Mouse (Mus musculus) lung, postnatal 14 days (tissue): ENCODE measurements around the gene Far1.

Source experiments
- DNase-seq: peaks from one replicate; pipeline ENCODE4 v3.0.0; 2021

Gene Far1

DNA sequence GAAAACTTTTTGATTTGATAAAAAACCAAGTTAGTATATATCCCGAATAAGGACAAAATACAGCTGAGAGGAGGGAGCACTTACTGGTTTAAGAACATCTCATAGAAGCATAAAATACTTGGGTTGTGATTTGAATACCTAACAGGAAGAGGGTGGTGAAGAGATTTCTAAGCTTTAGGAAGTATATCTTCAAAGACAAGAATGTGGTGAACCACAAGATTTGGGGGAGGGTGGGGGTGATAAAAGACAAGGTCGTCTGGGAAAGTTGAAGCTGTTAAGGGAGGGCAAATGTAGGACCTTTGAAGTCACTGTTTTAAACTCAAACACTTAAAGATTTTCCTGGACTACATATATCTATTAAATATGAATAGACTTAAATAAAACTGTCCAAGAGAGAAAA is 59.1 kb downstream of the Far1 start:
- no peak for DNase-seq

- no peak for DNase-seq
These were observed 68.5 kb downstream of the Far1 start for GRCm38 (mm10) chr7:113582111-113582510.

DNA sequence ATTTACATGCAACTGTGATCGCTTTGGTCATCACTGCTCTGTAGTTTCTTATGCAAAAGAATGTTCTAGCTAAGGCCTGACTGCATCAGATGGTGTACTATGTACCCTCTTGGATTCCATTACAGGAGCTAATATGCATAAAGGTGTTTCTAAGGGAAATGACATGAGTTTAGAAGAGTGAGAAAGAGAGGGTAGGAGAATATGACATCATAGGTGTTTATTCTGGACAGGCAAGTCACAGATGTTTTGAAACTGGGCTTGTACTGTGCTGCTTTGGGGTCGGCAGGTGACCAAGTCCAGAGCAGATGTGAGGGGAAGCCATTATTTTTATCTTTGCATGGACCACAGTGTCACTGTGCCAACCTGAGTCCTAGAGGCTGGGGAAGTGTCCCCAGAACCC is 75.6 kb downstream of the Far1 start:
- no peak for DNase-seq

DNA sequence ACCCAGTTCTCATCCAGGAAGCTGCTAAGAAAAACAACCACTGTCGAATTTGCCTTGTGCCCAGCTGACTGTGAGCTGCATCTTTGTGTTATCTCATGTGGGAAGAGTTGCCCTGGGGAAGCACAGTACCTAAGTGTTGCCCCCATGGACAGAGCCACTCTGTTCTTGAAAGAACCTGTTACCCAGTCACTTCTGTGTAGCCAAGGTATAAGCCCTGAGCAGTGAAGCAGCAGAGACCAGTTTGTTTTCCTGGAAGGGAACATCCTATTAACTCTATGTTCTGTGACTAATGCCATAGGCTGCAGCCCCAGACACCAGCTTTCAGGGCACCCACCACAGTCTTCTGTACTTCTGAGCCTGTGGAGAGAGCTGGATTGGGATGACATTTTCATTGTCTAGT is 76.7 kb downstream of the Far1 start:
- no peak for DNase-seq

DNA sequence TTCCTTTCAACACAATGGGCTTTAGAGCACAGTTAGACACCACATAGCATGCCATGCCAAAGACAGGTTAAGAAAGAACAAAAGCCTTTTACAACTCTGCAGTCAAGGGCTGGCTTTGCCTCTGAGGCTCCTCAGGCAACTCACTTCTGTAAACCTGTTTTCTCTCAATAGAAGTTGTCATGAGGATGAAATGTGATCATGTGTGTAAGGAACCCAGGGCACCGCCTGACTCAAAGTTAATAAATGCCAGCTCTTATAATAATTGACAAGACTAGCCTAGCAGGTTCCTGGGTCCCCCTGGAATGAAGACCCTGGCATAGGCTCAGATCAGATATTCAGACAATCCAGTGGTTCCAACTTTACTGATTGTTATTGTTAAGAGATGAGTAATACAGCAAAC is 77.5 kb downstream of the Far1 start:
- no peak for DNase-seq

GRCm38 (mm10) chr7:113591557-113592354 is 78.1 kb downstream of the Far1 start:
- DNase-seq = no peak

- DNase-seq = no peak
These were observed 79.1 kb downstream of the Far1 start for GRCm38 (mm10) chr7:113592696-113593095.

GRCm38 (mm10) chr7:113594363-113594762 is 80.7 kb downstream of the Far1 start:
- DNase-seq = peak; percentile 72

DNA sequence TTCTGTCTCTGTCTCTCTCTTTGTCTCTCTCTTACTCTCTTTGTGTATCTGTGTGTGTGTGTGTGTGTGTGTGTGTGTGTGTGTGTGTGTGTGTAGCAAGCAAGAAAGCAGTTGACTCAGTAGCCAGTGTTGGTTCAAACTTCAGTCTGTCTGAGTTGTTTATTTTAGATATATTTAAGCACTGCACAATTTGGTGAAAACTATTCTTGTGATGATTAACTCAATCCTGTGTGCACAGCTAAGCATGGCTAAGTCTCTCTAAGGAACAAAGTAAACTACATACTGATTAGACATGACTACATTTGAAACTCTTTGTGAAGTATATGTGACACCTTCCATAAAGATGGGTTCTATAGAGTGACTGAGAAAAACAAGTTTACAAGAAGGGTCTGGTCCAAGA is 83.6 kb downstream of the Far1 start:
- no peak for DNase-seq

DNA sequence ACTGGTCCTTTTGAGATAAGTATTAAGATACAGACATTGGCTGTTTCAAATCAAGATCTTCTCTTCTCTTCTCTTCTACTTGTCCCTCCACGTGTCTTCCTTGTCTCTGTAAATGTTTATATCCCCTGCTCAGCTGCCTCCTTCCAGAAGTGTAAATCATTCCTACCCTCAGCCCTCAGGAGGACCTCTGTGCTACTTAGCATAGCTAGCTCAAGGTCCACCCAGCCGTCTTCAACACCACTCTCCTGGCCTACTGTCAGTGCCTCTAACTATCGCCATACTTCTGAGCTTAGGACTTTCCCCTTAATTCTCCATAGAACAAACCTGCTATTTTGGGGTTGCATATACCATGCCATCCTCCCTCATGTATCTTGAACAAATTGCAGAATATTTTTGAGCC is 88.2 kb downstream of the Far1 start:
- no peak for DNase-seq

GRCm38 (mm10) chr7:113607928-113608327 is 94.3 kb downstream of the Far1 start:
- DNase-seq = no peak

DNA sequence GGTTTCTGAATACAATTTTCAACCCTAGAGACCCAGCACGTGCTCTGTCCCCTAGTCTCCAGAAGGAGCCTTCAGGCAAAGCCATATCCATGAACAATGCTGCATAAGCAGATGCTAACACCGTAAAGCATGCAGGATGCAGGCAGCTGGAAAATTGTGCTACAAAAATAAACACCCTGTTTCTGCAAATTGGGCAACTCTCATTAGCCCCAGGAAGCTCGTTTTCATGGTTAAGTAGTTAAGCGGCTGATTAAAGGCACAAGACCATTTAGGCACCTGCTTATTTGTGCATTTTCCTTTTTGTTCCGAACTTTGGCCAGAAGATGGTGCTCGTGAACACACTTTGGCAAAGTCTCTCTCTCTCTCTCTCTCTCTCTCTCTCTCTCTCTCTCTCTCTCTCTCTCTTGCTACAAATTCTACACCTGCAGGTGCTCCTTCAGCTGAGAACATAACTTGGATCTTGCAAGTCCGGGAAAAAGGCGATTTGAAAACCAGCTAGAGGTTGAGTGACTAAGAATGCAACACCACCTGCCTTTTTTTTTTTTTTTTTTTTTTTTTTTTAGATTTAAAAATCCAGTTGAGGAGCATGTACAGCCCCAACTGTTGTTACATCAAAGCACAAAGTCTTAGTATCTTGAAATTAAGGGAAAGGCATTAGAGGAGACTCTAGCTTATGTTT is 95.5 kb downstream of the Far1 start:
- DNase-seq = peak; percentile 22

GRCm38 (mm10) chr7:113612628-113613027 is 99.0 kb downstream of the Far1 start:
- DNase-seq = no peak

DNA sequence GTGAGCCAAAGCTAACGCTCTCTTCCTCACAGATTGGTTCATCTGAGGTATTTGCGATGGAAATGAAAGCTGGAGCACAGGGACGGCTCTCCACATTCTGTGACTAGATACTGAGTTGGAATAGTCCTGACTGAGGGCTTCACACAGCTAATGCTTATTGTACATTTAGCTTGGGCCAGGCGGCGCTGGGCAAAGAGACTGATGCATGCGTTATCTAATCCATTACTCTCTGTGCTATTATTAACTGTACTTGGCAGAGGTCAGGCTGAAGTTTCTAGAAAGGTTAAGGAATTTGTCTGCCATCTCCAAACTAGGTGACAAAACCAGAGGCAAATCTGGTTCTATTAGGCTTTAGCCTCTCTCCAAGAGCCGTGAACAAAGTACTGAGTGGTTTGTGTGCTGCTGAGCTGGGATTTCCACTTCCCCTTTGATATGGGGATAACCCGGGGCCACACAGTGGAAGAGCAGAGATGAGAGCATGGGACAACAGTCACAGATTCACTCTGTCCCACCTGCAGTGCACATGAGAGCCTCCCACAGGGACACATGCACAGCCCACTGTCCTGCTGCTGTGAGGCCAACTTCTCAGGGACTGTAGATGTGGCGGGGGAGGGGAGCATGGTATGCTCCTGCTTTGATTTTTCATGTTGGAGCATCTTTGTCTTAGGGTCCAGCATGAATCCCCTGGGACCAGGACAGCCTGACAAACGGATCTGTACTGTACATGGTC is 100.7 kb downstream of the Far1 start:
- DNase-seq = no peak

- no peak for DNase-seq
These were observed 105.5 kb downstream of the Far1 start for GRCm38 (mm10) chr7:113619166-113619565.

DNA sequence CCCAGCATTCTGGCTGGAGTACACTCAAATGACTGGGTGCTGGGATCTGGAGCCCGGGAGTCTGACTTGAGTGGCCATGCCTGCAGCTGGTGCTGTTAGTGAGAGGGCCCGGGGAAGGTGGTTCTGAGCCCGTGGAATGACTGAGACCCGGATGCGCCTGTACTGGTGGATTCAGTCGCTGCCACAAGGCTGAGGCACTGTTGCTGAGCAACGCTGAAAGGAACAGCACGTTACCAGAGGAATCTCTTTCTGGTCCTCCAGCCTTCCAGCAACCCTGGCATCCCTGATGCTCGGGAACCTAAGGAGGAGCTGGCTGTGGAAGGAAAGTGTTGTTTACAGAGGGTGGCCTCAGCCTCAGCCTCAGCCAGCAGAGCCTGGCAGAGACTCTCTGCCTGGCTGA is 106.1 kb downstream of the Far1 start:
- no peak for DNase-seq
